Mouse (Mus musculus) frontal cortex, adult 2 months (tissue): Measurements from ENCODE around the gene Kiss1r. TPM values are rescaled to one million over a fixed set of nuclear protein-coding genes. Genes with fewer than 3 reads are reported as not detected.

Experiments used
- DNase-seq, 2 experiments: peaks; one replicate each; pipeline ENCODE4 v3.0.0; 2022; ENCODE audit warnings: low spot score in 1 of 2; ENCODE audit errors: extremely low spot score in 1 of 2
- polyA plus RNA-seq: library from polyadenylated mRNA; depleted of rRNA; stranded (reverse); fragments of >200 nt; gene quantifications from 2 replicates; pipeline ENCODE4 v1.2.3, GENCODE M21; 2012

Kiss1r gene
- polyA plus RNA-seq, 1 experiment, result 11.8 TPM

GRCm38 (mm10) chr10:79936284-79936910 lies 19.6 kb downstream of the Kiss1r start:
- DNase-seq, result no peak

GRCm38 (mm10) chr10:79936911-79937441 lies 20.2 kb downstream of the Kiss1r start:
- DNase-seq, result no peak

GRCm38 (mm10) chr10:79937775-79938526 lies 21.2 kb downstream of the Kiss1r start:
- no peak for DNase-seq

GRCm38 (mm10) chr10:79940749-79941148 lies 24.0 kb downstream of the Kiss1r start:
- no peak for DNase-seq

GRCm38 (mm10) chr10:79942988-79943387 lies 26.2 kb downstream of the Kiss1r start:
- no peak for DNase-seq

- no peak for DNase-seq
Observed at GRCm38 (mm10) chr10:79943471-79943901, 26.7 kb downstream of the Kiss1r start.

- no peak for DNase-seq
Observed at GRCm38 (mm10) chr10:79945507-79946234, 28.9 kb downstream of the Kiss1r start.

GRCm38 (mm10) chr10:79946752-79947322 lies 30.1 kb downstream of the Kiss1r start:
- DNase-seq, result no peak

GRCm38 (mm10) chr10:79947502-79947901 lies 30.7 kb downstream of the Kiss1r start:
- DNase-seq, result no peak

GRCm38 (mm10) chr10:79949873-79950272 lies 33.1 kb downstream of the Kiss1r start:
- no peak for DNase-seq

GRCm38 (mm10) chr10:79950661-79951060 lies 33.9 kb downstream of the Kiss1r start:
- DNase-seq, result no peak

GRCm38 (mm10) chr10:79953946-79954345 lies 37.2 kb downstream of the Kiss1r start:
- DNase-seq, result peak in 1 of 2 experiments; percentile 43

- no peak for DNase-seq
Observed at GRCm38 (mm10) chr10:79955691-79956090, 38.9 kb downstream of the Kiss1r start.

GRCm38 (mm10) chr10:79956643-79957154 lies 39.9 kb downstream of the Kiss1r start:
- no peak for DNase-seq

- DNase-seq, result peak in 1 of 2 experiments; percentile 76
Observed at GRCm38 (mm10) chr10:79958140-79958816, 41.5 kb downstream of the Kiss1r start.

- peak in 1 of 2 experiments; percentile 37 for DNase-seq
Observed at GRCm38 (mm10) chr10:79959412-79959811, 42.6 kb downstream of the Kiss1r start.

GRCm38 (mm10) chr10:79959847-79960601 lies 43.3 kb downstream of the Kiss1r start, which contains the start of gene Wdr18:
Gene Wdr18 (plus strand): TSS chr10:79960152.
- peak; percentile 99 to 100 for DNase-seq

GRCm38 (mm10) chr10:79960671-79961294 lies 44.0 kb downstream of the Kiss1r start:
- DNase-seq, result no peak

- DNase-seq, result no peak
Observed at GRCm38 (mm10) chr10:79964727-79965126, 48.0 kb downstream of the Kiss1r start.
